Mouse (Mus musculus) spleen, adult 10 weeks (tissue): ENCODE measurements around the gene Itgax. TPM values are rescaled to one million over a fixed set of nuclear protein-coding genes. Genes with fewer than 3 reads are reported as not detected.

ENCODE experiments used
- polyA plus RNA-seq: library from polyadenylated mRNA; stranded (reverse); fragments of 350-450 nt; fragmentation: Illumina TruSeq; extraction: RNeasy Lipid Tissue Mini Kit (QIAGEN cat#74804); gene quantifications from one replicate; pipeline ENCODE4 v1.2.3, GENCODE M21; 2015; ENCODE audit warnings: low replicate concordance; ENCODE audit not compliant: insufficient read depth

The Itgax gene
- polyA plus RNA-seq = 99.5 TPM

GRCm38 (mm10) chr7:128128741-128129720 is at the start of gene Itgax:
Gene Itgax (plus strand): TSS chr7:128129547.

GRCm38 (mm10) chr7:128154076-128154475 is 24.7 kb downstream of the Itgax start, which contains the start of gene Itgad:
Gene Itgad (plus strand): TSS chr7:128154376.

Other genes starting within 250 kb of the Itgax start
- gene Prss53, start 238.6 kb upstream of the Itgax start, polyA plus RNA-seq = 0.25 TPM
- not detected for gene Gm21974, start 234.1 kb upstream of the Itgax start, polyA plus RNA-seq
- 52.3 TPM for gene Vkorc1, start 233.9 kb upstream of the Itgax start, polyA plus RNA-seq
- gene Bckdk, start 225.5 kb upstream of the Itgax start, polyA plus RNA-seq = 16.3 TPM
- gene Kat8, start 217.0 kb upstream of the Itgax start, polyA plus RNA-seq = 55.2 TPM
- gene Prss8, start 199.4 kb upstream of the Itgax start, polyA plus RNA-seq = not detected
- gene Prss36, start 182.8 kb upstream of the Itgax start, polyA plus RNA-seq = 1.6 TPM
- gene Fus, start 162.1 kb upstream of the Itgax start, polyA plus RNA-seq = 960 TPM
- 39.8 TPM for gene Pycard, start 135.7 kb upstream of the Itgax start, polyA plus RNA-seq
- 0.18 TPM for gene Trim72, start 125.6 kb upstream of the Itgax start, polyA plus RNA-seq
- 22.2 TPM for gene Itgam, start 66.9 kb upstream of the Itgax start, polyA plus RNA-seq
- gene Gm49368, start 66.9 kb upstream of the Itgax start, polyA plus RNA-seq = 2.1 TPM
- 93.2 TPM for gene Itgad, start 24.8 kb downstream of the Itgax start, polyA plus RNA-seq
- gene Cox6a2, start 76.8 kb downstream of the Itgax start, polyA plus RNA-seq = 0.69 TPM
- gene Armc5, start 107.8 kb downstream of the Itgax start, polyA plus RNA-seq = 3.1 TPM
- gene 9130023H24Rik, start 108.5 kb downstream of the Itgax start, polyA plus RNA-seq = 5.1 TPM
- gene Tgfb1i1, start 117.3 kb downstream of the Itgax start, polyA plus RNA-seq = 13.0 TPM
- gene Slc5a2, start 136.1 kb downstream of the Itgax start, polyA plus RNA-seq = not detected
- 21.1 TPM for gene BC017158, start 168.6 kb downstream of the Itgax start, polyA plus RNA-seq